Mouse (Mus musculus) erythroblast, embryonic 14.5 days (primary cell): Measurements from ENCODE around the gene Prickle2. TPM values are rescaled to one million over a fixed set of nuclear protein-coding genes. Genes with fewer than 3 reads are reported as not detected.

Source experiments
- H3K27me3 ChIP-seq: 2 replicates; pipeline ENCODE4 v1.6.1; 2012; ENCODE audit warnings: inconsistent platforms; ENCODE audit not compliant: control insufficient read depth
- H3K36me3 ChIP-seq: 2 replicates; pipeline ENCODE4 v1.6.1; 2012; ENCODE audit warnings: mild to moderate bottlenecking, inconsistent platforms; ENCODE audit not compliant: control insufficient read depth
- H3K4me1 ChIP-seq: 2 replicates; pipeline ENCODE4 v1.6.1; 2012; ENCODE audit warnings: inconsistent platforms; ENCODE audit not compliant: control insufficient read depth
- H3K4me3 ChIP-seq: replicated peaks from 2 replicates; pipeline ENCODE3; 2012; ENCODE audit warnings: moderate library complexity, mild to moderate bottlenecking, inconsistent platforms
- H3K9me3 ChIP-seq: 2 replicates; pipeline ENCODE4 v1.6.1; 2012; ENCODE audit warnings: low read length, inconsistent platforms, mixed read lengths; ENCODE audit not compliant: control insufficient read depth
- GATA1 ChIP-seq: IDR thresholded peaks from 2 replicates; pipeline ENCODE4 v1.6.1; 2012; ENCODE audit warnings: low read length, inconsistent platforms, mixed read lengths
- TAL1 ChIP-seq: IDR thresholded peaks from 3 replicates; pipeline ENCODE4 v1.6.1; 2012; ENCODE audit warnings: low read length, inconsistent platforms, mixed read lengths
- polyA plus RNA-seq: library from polyadenylated mRNA; stranded (reverse); fragments of >175 nt; gene quantifications from 2 replicates; pipeline ENCODE4 v1.2.3, GENCODE M21; 2012

Gene Prickle2
- polyA plus RNA-seq, 1 experiment, result not detected

DNA sequence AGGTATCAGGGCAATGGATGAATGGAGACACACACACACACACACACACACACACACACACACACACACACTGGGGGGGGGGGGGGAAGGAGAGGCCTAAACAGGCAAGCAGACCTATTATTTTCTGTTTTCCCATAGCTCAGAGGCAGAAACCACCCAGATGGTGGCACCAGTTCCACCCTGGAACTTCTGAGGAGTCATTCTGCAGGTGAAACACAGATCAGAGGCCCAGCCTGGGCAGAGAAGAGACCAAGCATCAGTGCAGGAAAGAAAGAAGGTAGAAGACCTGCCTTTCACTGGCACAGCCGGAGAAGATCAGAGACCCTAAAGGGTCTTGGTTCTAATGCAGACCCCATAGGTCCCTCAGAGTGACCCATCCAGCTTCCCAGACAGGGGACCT, 227.3 kb downstream of the Prickle2 start:
- Histone ChIP-seq H3K4me3 (no peak overlapping the region), H3K4me1 (no peaks in the 10 kb centered on the region), H3K27me3 (peaks cover 9% of the 10 kb centered on the region), H3K36me3 (no peaks in the 10 kb centered on the region), H3K9me3 (no peaks in the 10 kb centered on the region)
- TF ChIP-seq GATA1, result no peak
- TF ChIP-seq TAL1, result no peak

- H3K36me3 ChIP-seq, result no peaks in the 10 kb centered on the region
- TF ChIP-seq GATA1, result no peak
- TF ChIP-seq TAL1, result no peak
- H3K4me3 ChIP-seq, result no peak overlapping the region
- no peaks in the 10 kb centered on the region for H3K4me1 ChIP-seq
- H3K9me3 ChIP-seq, result no peaks in the 10 kb centered on the region
- H3K27me3 ChIP-seq, result peaks cover 9% of the 10 kb centered on the region
These were observed 228.3 kb downstream of the Prickle2 start for GRCm38 (mm10) chr6:92477621-92478020.

- H3K9me3 ChIP-seq, result no peaks in the 10 kb centered on the region
- H3K4me3 ChIP-seq, result no peak overlapping the region
- H3K4me1 ChIP-seq, result no peaks in the 10 kb centered on the region
- no peaks in the 10 kb centered on the region for H3K36me3 ChIP-seq
- no peaks in the 10 kb centered on the region for H3K27me3 ChIP-seq
- TF ChIP-seq GATA1 (no peak), TAL1 (no peak)
These were observed 236.5 kb downstream of the Prickle2 start for GRCm38 (mm10) chr6:92469456-92469855.

DNA sequence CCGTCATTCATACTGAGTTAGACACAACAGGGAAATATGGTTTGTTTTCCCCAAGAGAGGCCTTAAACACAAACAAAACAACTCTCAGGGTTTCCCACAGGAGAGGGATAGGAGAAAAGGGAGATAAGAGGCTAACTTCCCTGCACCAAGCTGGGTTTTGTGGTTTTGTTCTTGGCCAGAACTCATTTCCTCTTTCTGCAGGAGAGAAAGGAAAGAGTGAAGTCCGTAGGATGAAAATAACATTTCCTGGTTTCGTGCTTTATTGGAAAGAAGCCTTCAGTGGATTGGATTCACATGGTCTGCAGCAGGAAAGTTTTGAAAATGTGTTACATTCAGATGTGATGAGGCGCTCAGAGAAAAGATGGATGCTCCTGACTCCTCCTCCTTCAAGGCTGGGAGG, 237.1 kb downstream of the Prickle2 start:
- H3K9me3 ChIP-seq, result no peaks in the 10 kb centered on the region
- H3K4me3 ChIP-seq, result no peak overlapping the region
- no peaks in the 10 kb centered on the region for H3K4me1 ChIP-seq
- no peaks in the 10 kb centered on the region for H3K36me3 ChIP-seq
- TF ChIP-seq GATA1, result no peak
- no peak for TF ChIP-seq TAL1
- no peaks in the 10 kb centered on the region for H3K27me3 ChIP-seq

DNA sequence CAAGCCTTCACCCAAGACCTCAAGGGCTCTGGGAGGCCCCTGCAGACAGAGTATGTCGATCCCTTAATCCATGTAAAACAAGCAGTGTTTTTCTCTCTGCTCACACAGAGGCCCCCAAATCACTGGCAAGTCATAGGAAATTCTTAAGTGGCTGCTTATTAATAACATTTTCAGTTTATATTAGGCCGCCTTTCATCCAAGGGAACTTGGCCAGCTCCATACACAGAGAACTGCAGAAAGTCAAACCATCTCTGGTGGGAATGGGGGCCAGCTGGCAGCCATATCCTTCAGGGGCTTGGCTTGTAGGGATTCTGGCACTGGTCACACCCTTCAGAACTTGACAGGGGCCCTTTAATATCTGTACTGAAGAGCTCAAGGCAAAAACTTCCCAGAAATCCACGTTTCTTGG, 237.6 kb downstream of the Prickle2 start:
- H3K9me3 ChIP-seq, result no peaks in the 10 kb centered on the region
- H3K4me1 ChIP-seq, result no peaks in the 10 kb centered on the region
- no peaks in the 10 kb centered on the region for H3K36me3 ChIP-seq
- TF ChIP-seq GATA1, result no peak
- TF ChIP-seq TAL1, result no peak
- no peak overlapping the region for H3K4me3 ChIP-seq
- no peaks in the 10 kb centered on the region for H3K27me3 ChIP-seq

- Histone ChIP-seq H3K36me3 (no peaks in the 10 kb centered on the region), H3K4me3 (no peak overlapping the region), H3K27me3 (no peaks in the 10 kb centered on the region), H3K4me1 (no peaks in the 10 kb centered on the region), H3K9me3 (no peaks in the 10 kb centered on the region)
- TF ChIP-seq TAL1 (no peak), GATA1 (no peak)
These were observed 238.6 kb downstream of the Prickle2 start for GRCm38 (mm10) chr6:92467343-92467742.

- H3K27me3 ChIP-seq, result no peaks in the 10 kb centered on the region
- H3K4me3 ChIP-seq, result no peak overlapping the region
- no peaks in the 10 kb centered on the region for H3K4me1 ChIP-seq
- H3K36me3 ChIP-seq, result no peaks in the 10 kb centered on the region
- no peaks in the 10 kb centered on the region for H3K9me3 ChIP-seq
- no peak for TF ChIP-seq TAL1
- no peak for TF ChIP-seq GATA1
These were observed 240.3 kb downstream of the Prickle2 start for GRCm38 (mm10) chr6:92465666-92466065.

DNA sequence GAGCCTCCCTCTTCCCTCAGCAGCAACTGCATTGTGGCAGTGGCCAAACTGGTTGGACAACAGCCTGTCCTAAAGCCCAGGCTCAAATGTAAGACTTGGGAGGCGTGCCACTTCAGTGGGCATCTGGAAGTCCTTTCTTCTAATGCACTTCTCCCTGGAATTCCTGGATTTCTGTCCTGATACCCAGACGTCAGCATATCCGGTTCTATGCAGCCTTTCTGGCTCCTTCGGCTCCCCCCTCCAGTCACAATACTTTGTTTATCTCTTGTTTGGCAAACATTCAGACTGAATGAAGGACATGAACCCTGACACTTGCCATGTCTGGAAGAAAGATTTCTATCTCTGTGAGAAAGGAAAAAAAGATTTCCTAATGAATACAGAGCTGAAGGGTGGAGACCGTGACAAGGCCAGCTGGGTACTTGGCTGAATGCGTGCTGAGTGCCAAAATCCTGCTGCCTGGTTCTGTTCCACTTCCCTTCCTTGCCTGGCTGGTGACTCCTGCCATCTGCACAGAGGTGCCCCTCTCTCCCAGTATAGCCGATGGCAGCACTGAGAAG, 241.1 kb downstream of the Prickle2 start:
- H3K27me3 ChIP-seq, result no peaks in the 10 kb centered on the region
- no peak overlapping the region for H3K4me3 ChIP-seq
- TF ChIP-seq TAL1, result no peak
- H3K4me1 ChIP-seq, result no peaks in the 10 kb centered on the region
- H3K36me3 ChIP-seq, result no peaks in the 10 kb centered on the region
- no peaks in the 10 kb centered on the region for H3K9me3 ChIP-seq

DNA sequence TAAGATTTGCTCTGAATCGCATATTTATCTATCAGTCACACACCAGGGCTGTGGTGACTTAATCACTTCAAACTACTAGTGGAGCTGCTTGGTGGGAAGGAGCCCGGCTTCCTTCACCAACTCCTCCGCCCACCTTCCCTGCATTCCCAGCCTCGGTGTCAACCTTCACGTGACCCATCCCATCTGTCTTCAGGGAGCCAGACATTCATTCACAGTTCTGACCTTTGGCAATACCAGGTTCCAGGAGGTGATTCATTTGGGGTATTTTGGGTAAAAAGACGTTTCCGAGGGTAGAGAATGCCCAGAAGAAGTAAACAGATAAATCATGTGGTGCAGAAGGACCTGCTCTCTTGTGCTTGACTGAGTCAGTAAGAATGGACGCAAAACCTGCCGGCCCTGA, 242.2 kb downstream of the Prickle2 start:
- no peak for TF ChIP-seq TAL1
- TF ChIP-seq GATA1, result no peak
- Histone ChIP-seq H3K4me3 (no peak overlapping the region), H3K4me1 (no peaks in the 10 kb centered on the region)

GRCm38 (mm10) chr6:92460750-92461149, 245.2 kb downstream of the Prickle2 start:
- TF ChIP-seq TAL1, result no peak
- Histone ChIP-seq H3K4me3 (no peak overlapping the region), H3K27me3 (no peaks in the 10 kb centered on the region), H3K36me3 (no peaks in the 10 kb centered on the region), H3K9me3 (no peaks in the 10 kb centered on the region), H3K4me1 (no peaks in the 10 kb centered on the region)

More for the DNA sequence above, 242.2 kb downstream of the Prickle2 start:
- Histone ChIP-seq H3K36me3 (no peaks in the 10 kb centered on the region), H3K27me3 (no peaks in the 10 kb centered on the region), H3K9me3 (no peaks in the 10 kb centered on the region)
